Mouse (Mus musculus) v-Abl transformed pro-B cells (cell line): ENCODE results near the gene Ppox.

Experiments
- in situ Hi-C, 2 experiments: fragments of 400-800 bp; cut with MboI; formaldehyde crosslinking; loops; one replicate each; pipeline ENCODE4 v1.15.1; 2025; ENCODE audit not compliant: unreplicated experiment in 2 of 2

Gene Ppox

GRCm38 (mm10) chr1:171287136-171288081, 6.4 kb upstream of the Ppox start, which contains the start of gene Usp21:
Usp21 (minus strand) TSS chr1:171287991.
- in situ Hi-C loops, result loop anchor here in 1 of 2 experiments (25.0 kb wide), 1 partner anchor 1750 kb away; the partner anchor contains the start of gene Nuf2

- in situ Hi-C loops, result loop anchor here in 1 of 2 experiments (25.0 kb wide), 1 partner anchor 1749 kb away; the partner anchor contains the start of gene Nuf2
Measured at GRCm38 (mm10) chr1:171286517-171286916, 5.5 kb upstream of the Ppox start.

GRCm38 (mm10) chr1:171285096-171285892, 4.3 kb upstream of the Ppox start:
- in situ Hi-C loops, result loop anchor here in 1 of 2 experiments (25.0 kb wide), 1 partner anchor 1748 kb away; the partner anchor contains the start of gene Nuf2

- in situ Hi-C loops, result loop anchor here in 1 of 2 experiments (25.0 kb wide), 1 partner anchor 1747 kb away; the partner anchor contains the start of gene Nuf2
Measured at GRCm38 (mm10) chr1:171284491-171284890, 3.5 kb upstream of the Ppox start.

- in situ Hi-C loops, result loop anchor here in 1 of 2 experiments (25.0 kb wide), 1 partner anchor 1746 kb away; the partner anchor contains the start of gene Nuf2
Measured at GRCm38 (mm10) chr1:171283188-171284160, 2.5 kb upstream of the Ppox start.

- in situ Hi-C loops, result loop anchor here in 1 of 2 experiments (25.0 kb wide), 1 partner anchor 1745 kb away; the partner anchor contains the start of gene Nuf2
Measured at GRCm38 (mm10) chr1:171282086-171282805, 1.3 kb upstream of the Ppox start.

- in situ Hi-C loops, result loop anchor here in 1 of 2 experiments (25.0 kb wide), 1 partner anchor 1744 kb away; the partner anchor contains the start of gene Nuf2
Measured at GRCm38 (mm10) chr1:171281528-171281923, 540 bp upstream of the Ppox start.

- in situ Hi-C loops, result loop anchor here in 1 of 2 experiments (25.0 kb wide), 1 partner anchor 1743 kb away; the partner anchor contains the start of gene Nuf2
Measured at GRCm38 (mm10) chr1:171280250-171280915, 603 bp downstream of the Ppox start.

- in situ Hi-C loops, result loop anchor here in 1 of 2 experiments (25.0 kb wide), 1 partner anchor 1742 kb away; the partner anchor contains the start of gene Nuf2
Measured at GRCm38 (mm10) chr1:171279721-171280120, 1.3 kb downstream of the Ppox start.

- in situ Hi-C loops, result loop anchor here in 1 of 2 experiments (25.0 kb wide), 1 partner anchor 1742 kb away; the partner anchor contains the start of gene Nuf2
Measured at GRCm38 (mm10) chr1:171279012-171279705, 1.8 kb downstream of the Ppox start.

- in situ Hi-C loops, result loop anchor here in 1 of 2 experiments (25.0 kb wide), 1 partner anchor 1741 kb away; the partner anchor contains the start of gene Nuf2
Measured at GRCm38 (mm10) chr1:171278436-171278835, 2.5 kb downstream of the Ppox start.

GRCm38 (mm10) chr1:171277736-171278135, 3.2 kb downstream of the Ppox start:
- in situ Hi-C loops, result loop anchor here in 1 of 2 experiments (25.0 kb wide), 1 partner anchor 1740 kb away; the partner anchor contains the start of gene Nuf2

- in situ Hi-C loops, result loop anchor here in 1 of 2 experiments (25.0 kb wide), 1 partner anchor 1739 kb away; the partner anchor contains the start of gene Nuf2
Measured at GRCm38 (mm10) chr1:171276110-171276748, 4.8 kb downstream of the Ppox start.

GRCm38 (mm10) chr1:171275144-171275734, 5.7 kb downstream of the Ppox start:
- in situ Hi-C loops, result loop anchor here in 1 of 2 experiments (25.0 kb wide), 1 partner anchor 1738 kb away; the partner anchor contains the start of gene Nuf2

GRCm38 (mm10) chr1:171274171-171274570, 6.8 kb downstream of the Ppox start:
- in situ Hi-C loops, result loop anchor here in 1 of 2 experiments (25.0 kb wide), 1 partner anchor 637 kb away; the partner anchor contains the start of gene Olfml2b

- in situ Hi-C loops, result loop anchor here in 1 of 2 experiments (25.0 kb wide), 1 partner anchor 635 kb away; the partner anchor contains the start of gene Olfml2b
Measured at GRCm38 (mm10) chr1:171272086-171272485, 8.9 kb downstream of the Ppox start.
